Mouse (Mus musculus) layer of hippocampus, adult 11-12 months (tissue): ENCODE results near the gene Cd2.

Experiments used
- DNase-seq: peaks from one replicate; pipeline ENCODE4 v3.0.0; 2022; ENCODE audit warnings: low spot score

The Cd2 gene

DNA sequence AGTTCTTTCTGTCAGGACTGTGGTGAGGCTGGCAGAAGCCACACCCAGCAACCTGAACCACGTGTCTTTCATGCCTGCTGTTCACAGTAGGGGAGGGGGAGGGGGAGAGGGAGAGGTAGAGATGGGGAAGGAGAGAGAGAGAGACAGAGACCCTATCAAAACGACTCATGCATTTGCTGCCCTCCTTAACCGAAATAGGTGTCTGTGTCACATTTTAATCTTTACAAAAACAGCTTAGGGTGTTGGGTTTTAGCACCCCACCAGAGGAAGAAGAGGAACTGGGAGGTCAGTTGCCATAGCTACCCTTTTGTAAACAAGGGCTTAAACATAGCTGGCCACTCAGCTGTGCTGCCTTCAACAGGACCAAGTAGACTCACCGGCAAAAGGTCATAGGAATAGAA, at the start of gene Cd2:
TSS of gene Cd2 (minus strand) at position 29 of the 401 bp plus-strand sequence.
- no peak for DNase-seq

DNA sequence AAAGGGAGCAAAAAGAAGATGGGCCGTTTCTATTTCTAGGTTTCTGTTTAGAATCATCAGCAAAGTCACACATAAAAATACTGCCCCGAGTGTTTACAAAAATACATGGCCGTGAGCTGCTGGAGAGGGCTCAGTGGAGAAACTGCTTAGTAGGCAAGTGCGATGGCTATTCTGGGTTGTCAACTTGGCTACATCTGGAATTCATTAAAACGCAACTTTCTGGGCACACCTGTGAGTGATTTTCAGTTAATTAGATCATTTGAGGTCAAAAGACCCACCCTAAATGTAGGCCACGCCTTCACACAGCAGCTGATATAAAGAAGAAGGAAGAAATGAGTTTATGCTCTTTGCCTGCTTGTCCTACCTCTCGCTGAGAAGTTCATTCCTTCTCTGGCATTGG, 40.9 kb upstream of the Cd2 start:
- DNase-seq: no peak

DNA sequence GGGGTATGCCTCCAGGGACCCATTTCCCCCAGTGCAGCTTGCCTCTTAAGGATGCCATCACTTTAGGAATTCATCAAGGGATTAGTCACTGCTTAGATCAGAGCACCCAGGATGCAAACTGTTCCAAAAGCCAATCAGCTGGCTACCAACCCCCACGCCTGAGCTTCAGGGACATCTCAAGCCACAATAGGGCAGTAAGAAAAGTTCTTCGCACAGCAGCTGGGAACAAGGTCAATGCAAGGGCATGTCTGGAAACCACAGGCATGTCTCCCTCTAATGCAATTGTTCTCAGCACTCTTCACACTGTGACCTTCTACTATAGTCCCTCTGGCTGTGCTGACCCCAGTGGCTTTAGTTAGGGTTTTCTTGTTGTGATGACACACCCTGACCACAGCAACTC, 39.5 kb upstream of the Cd2 start:
- no peak for DNase-seq

DNA sequence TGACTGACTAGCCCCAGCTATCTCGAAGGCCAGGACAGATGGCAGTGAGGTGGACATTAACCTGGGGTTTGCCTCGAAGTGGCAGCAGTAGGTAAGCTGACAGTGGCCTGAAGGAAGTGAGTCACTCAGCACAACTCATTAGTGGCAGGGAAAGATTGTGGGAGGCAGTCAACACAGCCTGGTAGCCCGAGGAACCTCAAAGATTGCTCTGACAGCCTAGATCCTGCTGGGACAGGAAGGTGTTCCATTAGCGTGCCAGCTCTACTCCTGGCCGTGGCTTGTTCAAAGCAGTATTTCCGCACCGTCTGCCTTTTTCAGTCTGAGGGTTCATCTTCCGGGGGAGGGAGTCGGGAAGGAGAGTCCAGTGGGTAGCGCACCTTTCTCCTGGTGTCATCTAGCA, 34.7 kb upstream of the Cd2 start:
- DNase-seq: no peak

DNA sequence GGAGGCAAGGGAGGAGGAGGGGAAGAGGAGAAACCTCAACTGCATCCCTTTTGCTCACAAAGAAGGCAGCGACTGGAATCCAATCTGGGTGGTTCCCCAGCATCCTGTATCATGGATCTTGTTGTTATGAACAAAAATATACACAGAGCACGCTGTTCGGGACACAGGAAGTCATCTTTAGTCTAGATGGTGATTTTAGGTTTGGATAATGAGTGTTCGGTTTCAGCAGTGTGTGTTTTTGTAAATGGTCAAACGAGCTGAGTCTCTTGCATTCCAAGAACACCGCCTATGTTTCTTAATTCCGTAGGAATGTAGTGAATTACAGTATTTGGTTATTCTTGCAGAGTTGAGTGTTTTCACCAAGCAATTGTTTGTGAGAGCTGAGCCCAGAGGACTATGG, 33.1 kb upstream of the Cd2 start:
- no peak for DNase-seq

DNA sequence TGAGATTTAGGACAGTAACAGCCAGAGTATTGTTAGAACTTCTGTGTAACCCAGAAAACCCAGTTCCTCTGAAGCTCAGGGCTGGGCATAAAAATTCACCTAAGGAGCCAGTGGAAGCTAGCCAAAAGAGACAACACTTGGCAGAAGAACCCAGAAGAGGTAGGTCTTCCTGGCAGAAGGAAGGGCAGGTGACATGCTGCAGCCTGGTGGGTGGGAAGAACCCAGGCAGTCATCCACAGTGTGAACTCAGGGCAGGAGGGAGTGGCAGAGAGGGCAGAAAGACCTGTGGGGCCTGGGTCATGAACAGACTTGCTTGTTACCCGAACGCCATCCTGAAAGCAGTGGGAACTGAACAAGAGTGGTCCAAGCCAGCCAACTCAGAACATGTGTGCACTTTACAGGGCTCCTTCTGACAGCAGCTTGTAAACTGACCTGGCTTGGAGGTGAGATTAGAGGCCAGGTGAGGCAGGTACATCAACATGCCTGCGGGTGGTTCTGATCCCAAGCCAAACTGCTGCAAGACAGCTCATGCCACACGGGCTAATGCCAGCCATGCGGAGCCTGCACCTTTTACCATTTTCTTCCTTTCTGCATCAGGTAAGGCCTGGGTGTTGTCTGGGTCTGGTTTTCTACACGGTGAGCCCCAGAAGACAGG, 30.9 kb upstream of the Cd2 start:
- DNase-seq: no peak

DNA sequence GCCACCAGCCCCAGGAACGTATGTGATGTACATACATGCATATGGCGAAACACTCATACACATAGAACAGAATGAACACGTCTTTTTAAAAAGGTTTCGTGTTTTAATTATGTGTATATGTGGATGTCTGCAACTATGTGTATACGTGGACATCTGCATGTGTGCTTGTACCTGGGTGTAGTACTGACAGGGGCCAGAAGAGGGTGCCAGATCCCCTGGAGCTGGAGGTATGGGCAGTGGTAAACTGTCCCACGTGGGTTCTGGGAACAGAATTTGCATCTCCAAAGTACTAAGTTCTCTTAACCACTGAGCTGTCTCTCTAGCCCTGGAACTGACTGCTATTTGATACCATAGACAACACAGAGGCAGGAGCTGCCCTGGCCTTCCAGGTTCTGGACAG, 30.4 kb upstream of the Cd2 start:
- no peak for DNase-seq

DNA sequence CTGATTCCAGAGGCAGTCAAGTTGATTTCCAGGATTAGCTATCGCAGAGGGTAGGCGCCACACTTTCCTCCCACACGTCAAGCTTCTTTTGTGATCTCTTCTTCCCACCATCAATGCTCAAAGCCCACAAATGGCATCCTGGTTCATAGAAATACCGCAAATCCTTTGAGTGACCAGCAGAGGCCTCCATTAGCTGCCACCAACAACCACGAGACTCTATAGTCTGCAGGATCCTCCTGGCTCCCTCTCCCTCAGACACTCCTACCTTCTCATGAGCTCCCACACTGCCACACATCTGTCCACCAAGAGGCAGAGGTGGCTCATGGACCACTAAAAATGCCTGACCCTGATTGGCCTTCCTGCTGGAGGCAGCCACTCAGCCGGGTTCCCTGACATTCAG, 27.2 kb upstream of the Cd2 start:
- no peak for DNase-seq

DNA sequence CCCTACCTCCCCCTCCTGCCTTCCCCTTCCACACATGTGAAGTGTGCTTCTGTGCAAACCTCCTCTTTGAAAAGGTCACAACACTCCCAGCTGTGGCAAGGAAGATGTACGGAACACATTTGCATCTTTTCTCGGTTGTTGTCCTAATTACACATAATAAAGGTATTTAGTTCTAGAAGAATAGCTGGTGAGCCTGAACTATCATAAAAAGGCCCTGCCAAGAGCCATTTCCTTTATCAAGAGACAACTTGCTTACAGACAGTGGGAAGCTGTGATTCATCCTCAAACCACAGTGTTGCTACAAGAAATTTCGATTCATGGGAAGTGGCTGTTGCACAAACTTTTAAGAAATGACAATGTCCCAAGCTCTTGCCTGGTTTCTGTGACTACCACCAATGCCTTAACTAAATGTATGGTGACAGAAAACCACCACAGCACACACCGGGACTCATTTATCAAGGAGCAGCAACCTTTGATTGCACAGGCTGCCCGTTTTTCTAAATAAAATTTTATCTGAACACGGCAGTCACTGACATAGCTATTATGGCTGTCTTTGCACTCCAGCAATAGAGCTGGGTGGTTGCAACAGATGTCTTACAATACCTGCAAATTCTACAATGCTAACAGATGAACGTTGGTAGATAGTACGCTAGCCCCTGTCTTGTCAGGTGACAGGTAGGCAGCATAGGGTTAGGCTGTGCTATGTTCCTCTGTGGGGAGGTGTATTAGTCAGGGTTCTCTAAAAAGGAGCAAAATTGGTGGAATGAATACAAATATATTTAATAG, 25.7 kb upstream of the Cd2 start:
- no peak for DNase-seq

DNA sequence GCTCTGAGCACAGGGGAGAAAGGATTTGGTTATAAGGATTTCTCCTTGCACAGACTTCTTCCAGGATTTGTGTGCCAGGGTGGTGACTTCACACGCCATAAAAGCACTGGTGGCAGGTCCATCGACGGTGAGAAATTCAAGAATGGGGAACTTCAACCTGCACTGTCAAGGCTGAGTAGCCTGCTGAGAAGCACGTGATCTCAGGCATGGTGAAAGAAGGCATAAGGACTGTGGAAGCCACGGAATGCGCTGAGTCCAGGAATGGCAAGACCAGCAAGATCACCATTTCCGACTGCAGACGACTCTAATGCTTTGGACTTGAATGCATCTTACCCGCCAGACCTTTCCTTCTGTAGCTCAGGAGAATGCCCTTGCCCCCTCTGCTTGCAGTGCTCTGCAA, 23.2 kb upstream of the Cd2 start:
- no peak for DNase-seq

DNA sequence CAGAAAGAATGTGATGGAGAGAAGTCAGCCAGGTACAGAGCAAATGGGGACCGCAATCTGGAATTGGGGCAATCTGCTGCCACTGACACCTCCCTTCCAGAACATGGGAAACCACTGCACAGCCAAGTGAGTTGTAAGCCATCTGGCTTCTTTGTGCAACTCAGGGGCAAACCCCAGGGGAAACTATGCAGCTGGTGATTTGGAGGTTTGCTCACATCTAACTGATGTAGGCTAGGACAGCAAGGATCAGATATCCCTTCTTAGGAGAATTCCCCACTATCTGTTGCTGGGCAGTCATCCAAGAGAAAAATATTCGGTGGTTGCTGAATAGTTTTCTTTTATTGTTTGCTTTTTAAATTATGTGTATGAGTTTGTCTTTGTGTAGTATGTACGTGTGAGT, 21.9 kb upstream of the Cd2 start:
- DNase-seq: no peak

DNA sequence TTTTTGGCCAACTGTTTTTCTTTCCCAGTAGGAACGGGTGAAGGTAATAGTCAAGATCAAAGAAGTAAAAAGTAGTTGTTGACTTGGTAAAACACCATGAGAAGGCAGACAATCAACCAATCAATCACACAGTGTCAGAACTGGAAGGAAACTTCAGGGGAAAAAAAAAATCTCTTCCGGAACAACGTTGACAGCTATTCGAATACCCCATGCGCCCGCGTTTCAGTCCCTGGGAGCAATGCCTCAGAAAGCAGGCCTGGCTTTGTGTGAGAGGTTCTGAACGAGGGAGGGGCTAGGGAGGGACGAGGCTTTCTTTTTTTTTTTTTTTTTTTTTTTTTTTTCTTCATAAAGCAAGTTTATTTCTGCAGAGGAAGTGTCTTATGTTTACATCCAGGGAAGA, 18.4 kb upstream of the Cd2 start:
- DNase-seq: no peak

DNA sequence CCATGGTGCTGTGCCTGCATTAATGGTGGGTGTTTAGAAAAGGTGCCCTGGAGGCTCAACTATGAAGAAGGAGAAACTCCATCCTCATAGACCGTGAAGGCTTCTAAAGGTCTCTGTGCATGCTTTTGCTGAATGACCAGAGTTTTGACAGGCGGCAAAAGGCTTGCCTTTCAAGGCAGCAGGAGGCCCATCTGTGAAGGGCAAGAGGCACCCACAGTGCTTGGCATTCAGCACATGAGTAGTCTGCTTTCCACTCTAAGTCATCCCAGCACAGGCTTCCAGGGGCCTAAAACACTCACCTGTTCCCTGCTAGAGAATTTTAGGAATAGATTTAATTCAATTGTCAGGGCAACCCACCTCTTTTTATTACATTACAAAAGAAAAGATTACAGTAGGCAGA, 17.3 kb upstream of the Cd2 start:
- no peak for DNase-seq

DNA sequence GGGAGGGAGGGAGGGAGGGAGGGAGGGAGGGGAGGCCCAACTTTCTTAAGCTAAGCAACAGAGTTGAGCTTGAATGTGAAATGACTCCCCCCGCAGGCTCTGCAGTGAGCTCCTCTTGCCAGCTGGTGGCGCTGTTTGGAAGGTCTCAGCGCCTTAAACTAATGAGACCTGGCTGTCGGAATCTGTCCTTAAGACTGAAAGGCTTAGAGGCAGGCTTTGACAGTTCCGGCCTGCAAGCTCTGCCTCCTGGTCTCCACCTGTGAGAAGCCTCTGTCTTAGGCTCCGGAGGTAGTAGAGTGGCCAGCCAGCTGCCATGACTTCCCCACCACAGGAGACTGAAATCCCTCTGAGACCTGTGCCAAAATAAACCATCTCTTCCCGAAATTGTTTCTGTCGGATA, 16.4 kb upstream of the Cd2 start:
- peak; percentile 76 for DNase-seq

DNA sequence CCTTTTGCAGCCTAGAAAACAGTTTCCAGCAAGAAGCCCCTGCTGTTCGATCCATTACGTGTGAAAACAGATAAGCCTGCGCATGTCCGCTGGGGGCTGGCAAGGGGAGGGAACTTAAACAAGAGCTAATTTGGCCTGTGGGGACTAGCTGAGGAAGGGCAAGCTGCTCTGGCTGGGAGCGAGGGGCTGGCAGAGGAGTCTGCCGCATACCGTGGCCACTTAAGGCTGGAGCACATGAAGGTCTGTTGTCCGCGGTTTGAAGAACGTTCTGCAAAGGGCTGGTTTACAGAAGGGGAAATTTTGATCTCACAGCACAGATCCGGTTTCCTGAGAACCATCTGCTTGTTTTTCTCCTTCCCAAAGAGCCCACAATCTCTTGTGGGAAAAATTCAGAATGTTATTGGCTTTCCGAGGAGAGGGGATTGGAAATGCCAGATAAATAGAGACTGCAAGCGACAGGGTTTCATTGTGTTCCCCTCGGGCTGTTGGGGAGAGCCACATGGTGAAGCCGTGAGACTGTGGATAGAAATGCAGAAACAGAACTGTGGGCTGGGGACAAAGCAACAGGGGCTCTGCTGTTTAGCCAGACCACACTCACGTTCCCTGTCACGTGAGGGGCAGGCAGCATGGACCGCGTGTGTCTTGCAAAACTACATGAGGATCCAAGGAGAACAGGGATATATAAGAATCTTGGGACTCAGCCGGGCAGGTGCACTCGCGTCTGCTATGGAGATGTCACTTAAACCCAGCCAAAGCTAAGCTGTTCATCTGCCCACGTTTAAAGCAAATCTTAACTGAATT, 12.7 kb upstream of the Cd2 start:
- peak; percentile 62 for DNase-seq

DNA sequence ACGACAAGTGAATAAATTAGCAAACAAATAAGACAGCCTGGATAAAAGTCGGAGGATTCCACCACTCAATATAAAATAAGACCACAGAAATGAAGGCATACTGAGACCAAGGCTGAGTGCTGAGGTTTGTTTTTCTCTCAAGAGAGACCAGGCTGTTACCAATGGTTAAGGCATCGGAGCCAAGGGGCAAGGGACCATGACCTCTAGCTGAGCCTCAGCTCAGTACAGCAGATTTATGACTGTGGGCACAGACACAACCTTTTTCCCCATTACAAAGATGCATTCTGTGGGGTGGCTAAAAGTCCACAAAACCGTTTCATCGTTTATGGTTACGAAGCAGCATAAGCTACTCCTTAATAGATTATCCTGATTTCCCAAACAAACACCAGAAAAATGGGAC, 11.9 kb upstream of the Cd2 start:
- no peak for DNase-seq

DNA sequence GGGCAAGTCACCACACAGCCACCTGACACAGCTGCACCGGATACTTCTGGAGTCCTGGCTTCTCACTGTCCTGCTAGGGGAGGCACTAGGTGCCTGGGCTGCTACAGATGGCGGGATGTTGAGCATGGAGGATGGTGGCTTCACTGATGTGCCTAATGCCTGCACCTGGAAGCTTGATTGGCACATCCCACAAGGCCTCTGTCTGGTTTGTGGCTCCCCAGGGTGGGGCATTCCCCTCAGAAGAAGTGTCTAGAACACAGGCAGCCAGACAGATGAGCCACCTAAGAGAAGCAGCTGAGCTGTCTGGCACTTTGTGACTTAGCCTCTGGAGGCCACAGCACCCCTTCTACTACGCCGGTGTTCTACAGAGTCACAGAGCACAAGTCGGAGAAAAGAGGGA, 9.5 kb upstream of the Cd2 start:
- no peak for DNase-seq

DNA sequence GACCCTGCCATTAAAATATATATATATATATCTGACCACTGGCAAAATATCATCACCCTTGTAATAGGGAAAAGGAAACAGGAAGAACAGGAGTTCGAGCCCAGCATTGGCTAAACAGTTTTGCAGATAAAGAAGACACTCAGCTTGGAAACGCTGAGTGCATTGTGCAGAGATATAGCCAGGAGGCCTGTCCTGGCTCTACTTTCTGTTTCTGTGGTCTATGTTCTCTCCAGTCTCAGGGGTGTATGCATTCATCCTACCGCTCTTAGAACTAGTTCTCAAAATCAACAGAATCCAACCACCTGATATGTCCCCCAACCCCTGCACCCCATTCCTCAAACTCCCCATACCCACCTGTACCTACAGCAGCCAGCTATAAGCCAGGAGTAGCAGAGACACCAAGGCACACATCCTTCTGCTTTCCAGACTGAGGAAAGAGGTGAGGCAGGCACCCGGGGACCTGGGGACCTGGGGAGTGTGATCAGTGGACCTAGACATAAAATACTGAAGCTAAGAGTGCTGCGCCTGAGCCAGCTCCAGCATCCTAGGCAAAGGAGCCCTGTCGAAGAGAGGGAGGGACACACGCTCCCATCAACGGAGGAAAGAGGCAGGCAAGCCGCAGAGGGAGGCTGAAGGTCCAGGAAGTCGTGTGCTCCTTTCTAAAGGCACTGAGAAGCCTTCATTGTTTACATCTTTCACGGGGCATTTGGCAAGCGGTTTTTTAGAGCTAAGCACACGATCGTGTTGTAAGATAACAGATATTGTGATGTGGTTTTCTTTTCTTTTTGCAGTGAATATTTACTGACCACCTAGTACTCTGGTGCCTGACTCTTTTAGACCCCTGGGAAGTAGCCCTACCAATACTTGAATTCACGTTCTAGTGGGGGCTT, 8.4 kb upstream of the Cd2 start:
- DNase-seq: no peak

DNA sequence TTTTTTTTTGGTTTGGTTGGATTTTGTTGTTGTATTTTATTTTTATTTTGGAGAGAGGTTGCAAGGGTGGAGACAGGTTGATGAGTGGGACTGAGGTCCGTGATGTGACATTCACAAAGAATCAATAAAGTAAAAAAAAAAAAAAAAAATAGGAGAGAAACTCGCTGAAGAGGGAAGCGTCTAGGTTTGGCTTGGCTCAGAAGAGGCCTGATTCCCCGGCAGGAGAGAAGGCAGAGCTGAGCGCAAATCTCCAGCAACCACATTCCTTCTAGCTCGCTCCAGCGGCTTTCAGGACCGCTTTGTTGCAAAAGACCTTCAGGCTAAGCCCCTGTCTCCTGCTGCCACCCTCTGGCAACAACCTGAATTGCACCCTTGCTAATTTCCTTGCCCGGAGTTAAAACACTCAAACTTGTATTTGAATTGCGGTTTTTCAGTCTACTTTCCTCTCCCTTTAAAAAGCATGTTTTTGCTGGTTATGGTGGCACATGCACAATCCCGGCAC, 7.7 kb upstream of the Cd2 start:
- peak; percentile 92 for DNase-seq

DNA sequence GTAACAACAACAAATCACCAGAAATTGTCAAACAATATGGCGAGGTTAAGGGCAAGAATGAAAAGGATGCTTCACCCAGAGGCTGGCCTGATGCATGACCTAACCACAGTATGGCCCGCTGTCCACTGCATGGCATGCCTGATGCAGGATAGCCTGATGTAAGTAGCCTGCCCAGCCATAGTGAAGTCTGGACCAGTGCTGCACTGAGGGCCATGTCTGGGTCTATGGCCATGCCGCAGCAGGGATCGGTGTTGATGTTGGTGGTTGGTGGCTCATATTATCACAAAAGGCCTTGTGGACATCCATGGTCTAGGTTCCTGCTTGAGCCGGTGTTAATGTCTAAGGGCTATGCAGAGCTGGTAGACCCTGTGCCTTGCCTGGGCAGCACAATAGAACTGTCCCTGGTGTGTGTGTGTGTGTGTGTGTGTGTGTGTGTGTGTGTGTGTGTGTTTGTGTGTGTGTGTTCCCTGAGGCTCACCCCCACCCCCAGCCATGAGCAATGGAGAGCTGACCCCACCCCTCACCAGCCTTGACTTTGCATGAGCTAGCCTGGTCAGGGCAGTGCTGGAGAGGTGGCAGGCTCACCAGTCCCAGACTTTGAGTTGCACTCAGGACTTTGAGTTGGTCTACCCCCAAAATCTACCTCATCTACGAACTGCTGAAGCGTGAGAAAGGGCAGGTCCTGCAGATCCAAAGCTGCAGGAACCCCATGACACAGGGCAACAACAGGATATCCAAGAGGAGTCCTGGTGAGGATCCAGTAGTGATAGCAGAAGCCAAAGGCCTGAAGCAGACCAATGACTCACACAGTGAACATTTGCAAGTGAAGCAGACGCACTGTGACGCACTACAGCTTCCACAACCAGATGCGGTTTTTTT, 7.0 kb upstream of the Cd2 start:
- no peak for DNase-seq

DNA sequence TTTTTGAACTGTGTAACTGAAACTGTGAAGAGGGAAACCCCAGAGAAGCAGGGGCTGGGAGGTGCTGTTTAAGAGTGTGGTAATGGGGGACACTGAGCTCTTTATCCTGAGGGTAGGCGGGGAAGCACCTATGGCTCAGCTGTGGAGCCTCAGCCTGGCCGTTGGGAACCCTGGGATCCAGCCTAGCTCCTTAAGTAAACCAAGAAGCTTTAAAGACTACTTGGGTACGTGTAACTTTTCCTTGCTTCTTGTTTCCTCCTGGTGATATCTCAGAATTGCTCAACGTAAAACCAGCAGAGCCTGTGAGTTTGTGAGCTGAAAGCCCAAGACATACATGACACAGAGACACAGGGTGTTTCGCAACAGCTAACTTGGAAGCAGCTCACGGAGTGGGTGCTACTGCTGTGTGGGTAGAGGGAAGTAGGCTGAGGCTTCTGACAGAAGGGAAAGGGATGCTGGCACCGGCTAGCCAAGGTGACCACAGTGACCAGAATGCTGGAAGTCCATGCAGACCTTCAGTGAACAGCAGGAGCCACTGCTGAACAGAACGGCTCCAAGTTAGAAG, 5.9 kb upstream of the Cd2 start:
- DNase-seq: no peak
